Mouse (Mus musculus) cerebellum, adult 18-20 months (tissue): ENCODE data around the gene Aak1.

Experiments
- DNase-seq, 2 experiments: peaks; one replicate each; pipeline ENCODE4 v3.0.0; 2021

Aak1 gene

DNA sequence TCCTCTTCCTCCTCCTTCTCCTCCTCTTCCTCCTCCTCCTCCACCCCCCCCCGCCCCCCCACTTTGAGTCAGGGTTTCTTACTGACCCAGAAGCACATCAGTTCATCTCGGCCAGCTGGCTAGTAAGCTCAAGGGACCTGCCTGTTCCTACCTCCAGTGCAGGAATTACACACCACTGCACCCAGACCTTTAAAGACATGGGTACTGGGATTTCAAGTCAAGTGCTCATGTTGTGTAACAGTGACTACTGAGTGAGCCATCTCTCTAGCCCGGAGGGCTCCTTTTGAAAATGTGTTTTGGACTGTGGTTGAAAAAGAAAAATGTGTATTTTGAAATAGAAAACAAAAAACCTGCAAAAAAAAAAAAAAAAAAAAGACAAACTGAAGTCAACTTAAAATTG, 50.6 kb downstream of the Aak1 start:
- no peak for DNase-seq

DNA sequence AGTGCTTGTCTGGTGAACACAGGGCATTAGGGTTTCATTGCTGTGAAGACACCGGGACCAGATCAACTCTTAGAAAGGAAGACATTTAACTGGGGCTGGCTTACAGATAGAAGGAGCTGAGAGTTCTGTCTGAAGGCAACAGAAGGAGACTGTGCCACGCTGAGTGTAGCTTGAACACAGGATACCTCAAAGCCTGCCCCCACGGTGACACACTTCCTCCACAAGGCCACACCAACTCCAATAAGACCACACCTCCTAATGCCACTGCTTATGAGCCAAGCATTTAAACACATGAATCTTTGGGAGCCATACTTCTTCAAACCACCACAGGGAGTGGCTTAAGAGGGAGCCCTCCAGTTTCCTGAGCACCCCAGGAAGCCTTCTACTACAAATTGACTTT, 51.2 kb downstream of the Aak1 start:
- no peak for DNase-seq

DNA sequence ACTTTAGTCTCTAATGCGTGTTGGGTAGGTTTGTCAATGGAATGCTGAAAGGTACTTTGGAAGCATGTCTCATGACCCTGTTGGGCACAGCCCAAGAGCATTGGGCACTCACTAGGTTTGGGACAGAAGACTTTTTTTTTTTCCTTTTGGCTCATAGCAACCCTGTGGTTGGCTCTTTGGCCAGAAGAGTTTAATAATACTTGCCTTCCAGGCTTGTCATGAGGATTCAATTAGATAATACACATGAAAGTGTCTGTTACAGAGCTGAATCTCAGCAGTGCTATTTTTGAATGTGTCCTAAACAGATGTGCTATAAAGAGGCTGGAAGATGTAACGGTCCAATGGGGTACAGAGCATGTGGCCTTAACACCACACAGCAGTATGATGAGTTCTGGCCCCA, 56.2 kb downstream of the Aak1 start:
- no peak for DNase-seq

DNA sequence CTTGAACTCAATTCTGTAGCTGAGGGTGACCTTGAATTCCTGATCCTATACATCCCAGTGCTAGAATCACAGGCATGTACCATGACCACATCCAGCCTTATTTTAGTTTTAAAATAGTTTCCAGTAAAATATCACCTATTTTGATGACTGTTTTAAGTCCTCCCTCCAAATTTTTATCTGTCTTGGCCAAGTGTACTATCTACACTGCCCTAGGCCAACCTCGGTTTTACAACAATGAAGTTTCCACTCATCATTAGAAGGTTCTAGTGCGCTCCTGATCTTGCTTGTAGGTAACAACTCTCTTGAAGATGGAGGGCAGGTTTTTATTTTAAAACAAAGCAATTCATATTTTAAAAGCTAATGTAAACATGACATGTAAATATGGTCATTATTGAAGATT, 57.9 kb downstream of the Aak1 start:
- DNase-seq, result no peak

DNA sequence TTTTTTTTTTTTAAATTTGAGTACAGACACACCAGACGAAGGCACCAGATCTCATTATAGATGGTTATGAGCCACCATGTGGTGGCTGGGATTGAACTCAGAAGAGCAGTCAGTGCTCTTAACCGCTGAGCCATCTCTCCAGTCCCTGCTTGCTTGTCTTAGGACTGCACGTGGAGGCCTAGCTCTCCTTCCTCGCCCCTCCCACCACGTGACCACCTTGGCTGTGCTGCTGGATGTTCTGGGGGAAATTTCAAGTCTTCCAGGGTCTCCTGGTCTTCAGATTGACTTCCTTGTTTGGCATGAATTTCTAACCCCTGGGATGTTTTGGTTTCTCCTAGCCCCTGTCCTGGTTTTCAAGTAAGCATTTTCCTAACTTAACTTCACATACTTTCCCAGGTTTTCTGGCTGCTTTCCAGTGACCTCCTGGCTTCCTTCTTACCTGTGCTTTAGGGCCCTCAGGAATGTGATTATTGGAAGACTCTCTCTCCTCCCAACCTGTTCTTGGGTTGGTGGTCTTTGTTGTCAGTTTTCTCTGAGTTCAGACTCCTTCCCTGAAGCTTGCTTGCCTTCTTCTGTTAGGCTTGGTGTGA, 59.3 kb downstream of the Aak1 start:
- no peak for DNase-seq

DNA sequence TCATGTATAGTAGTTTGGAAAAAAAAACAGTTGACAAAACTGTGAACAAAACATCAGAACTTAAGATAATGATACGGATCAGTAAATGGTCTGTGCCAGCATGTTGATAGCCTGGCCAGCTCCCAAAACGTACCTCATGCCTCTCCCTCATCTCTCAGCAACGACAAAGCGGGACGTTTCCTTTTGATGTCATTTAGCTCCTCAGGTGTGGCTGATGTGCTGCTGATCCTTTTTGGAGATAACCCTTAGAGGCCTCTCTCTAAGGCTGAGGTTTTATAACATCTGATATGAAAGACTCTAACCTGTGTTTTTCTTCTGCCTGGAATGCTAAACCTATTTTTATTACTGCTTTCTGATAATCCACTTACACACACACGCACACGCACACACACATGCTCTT, 60.6 kb downstream of the Aak1 start:
- DNase-seq, result no peak

DNA sequence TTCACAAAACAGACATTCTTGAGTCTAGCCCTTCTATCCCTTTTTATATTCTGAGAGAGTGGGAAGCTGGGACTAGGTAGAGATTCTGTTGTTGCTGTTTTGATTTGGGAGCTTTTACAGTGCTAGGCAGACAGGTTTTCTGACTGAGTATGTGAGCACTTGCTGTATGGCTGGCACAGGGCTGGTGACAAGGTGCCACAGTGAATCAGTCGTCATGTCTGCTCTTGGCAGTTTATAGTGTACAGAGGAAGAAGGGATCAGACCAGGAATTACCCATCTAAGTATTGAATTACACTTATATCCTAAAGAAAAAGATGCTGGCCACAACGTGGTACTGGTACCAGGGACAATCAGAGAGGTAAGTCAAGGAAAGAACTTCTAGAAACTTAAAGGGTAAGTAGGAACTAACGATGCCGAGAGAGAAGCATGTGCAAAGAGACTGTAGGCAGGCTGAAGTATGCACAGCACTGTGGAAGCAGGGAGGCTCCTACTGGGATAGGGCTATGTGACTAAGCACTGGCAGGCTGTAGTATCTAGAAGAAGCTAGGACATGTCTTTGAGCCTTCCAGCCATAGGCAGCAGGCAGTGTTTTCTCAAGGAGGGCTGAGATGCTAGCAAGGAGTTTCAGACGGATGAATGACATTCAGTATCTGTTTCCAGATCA, 67.0 kb downstream of the Aak1 start:
- peak; percentile 31 to 32 for DNase-seq

DNA sequence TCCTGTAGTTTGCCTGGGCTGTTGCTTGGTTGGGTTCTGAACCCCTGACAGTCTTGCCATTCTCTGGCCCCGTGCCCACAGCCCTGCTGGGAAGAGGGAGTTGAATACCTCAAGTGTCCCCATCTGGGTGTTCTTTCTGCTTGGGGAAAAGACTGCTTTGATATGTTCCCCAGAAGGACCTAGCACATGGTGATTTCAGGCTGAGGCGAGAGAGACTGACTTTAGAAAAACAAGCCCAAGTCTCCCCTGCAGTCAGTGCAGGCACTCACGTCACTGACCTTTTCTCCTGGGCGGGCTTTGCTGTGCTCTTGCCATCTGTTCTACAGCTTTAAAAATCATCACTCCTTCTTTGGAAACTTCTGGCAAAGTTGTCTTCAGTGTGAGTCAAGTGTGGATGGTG, 67.9 kb downstream of the Aak1 start:
- DNase-seq, result peak; percentile 52 to 65

DNA sequence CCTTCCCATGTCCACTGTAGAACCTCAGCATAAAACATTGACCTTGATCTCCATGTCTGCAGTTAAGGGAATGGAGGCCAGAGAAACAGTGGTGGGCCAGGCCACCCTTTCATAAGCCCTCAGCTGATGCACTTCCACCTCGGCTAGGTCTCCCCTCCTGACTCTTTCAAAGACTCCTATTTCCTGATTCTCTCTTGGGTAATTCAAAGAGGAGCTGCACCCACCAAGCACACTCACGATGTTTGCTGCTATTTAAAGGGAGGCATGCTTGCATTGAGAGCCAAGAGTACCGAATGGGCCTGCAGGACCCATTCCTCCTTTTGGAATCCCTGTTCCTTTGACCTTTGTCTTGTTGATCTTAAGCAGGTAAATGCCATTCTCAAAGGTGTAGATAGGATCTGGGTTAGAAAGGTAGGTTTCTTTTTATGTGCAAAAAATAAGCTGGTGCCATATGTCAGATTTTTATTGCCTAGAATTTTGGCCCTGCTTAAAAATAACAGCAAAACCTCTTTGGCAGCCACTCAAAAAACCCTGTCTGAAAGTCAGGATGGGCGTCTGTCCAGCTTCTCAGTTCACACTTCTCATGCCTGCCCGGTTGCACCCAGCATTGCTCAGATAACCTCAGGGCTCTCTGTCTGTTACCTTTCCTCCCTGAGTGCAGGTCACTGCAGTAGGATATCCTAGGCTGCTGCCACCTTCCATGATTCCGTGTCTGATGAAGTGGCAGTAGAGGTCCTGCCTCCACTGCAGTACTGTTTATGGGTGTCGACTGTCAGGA, 68.9 kb downstream of the Aak1 start:
- DNase-seq, result peak; percentile 86 to 88

DNA sequence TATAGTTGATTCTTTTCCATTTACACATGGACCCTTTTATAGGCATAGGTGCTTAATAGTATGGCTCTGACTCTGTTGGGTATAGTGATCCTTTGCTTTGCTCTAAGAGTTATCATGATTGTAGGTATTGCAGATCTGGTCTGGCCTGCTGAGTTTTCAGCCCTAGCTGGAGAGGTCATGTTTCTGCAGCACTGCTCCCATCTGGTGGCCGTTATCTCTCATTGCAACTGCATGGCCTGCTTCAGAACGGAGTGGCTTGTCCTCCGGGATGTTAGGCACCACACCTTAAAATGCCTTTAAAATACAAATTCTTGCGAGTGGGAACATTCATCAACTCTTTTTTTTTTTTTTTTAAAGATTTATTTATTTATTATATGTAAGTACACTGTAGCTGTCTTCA, 72.6 kb downstream of the Aak1 start:
- DNase-seq, result peak; percentile 78 to 84

DNA sequence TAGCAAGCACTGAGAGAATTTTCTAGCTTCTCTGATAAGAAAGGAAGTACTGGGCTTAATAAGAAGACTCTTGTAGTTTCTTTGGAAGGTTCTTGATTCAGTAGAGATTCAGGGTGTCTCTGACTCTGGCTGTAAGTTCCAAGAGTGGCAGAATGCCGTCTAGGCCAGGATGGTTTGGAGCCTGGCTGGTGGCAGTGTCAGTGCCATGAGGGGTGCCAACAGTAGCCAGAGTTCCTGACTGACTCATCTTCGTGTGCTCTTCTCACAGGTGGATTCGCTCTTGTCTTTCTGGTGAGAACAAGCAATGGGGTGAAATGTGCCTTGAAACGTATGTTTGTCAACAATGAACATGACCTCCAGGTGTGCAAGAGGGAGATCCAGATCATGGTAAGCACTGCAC, 75.4 kb downstream of the Aak1 start:
- DNase-seq, result peak in 1 of 2 experiments; percentile 44

DNA sequence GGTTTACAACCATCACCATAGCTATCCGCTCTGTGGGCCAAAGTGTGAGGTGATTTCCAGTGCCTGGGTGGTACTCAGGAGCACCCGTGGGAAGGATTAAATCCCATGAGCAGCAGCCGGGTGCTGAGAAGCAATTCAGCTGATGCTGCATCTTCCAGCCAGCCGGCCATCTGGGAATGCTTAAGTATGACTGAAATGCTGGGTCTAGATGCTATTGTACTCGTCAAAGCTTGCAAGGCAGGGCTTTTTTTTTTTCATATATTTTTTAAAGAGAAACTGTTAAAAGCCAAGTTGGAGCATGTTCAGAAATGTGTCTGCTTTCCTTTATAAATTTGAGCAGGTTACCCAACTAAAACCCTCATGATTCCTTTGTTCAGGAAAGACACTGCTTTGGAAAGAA, 85.2 kb downstream of the Aak1 start:
- no peak for DNase-seq

DNA sequence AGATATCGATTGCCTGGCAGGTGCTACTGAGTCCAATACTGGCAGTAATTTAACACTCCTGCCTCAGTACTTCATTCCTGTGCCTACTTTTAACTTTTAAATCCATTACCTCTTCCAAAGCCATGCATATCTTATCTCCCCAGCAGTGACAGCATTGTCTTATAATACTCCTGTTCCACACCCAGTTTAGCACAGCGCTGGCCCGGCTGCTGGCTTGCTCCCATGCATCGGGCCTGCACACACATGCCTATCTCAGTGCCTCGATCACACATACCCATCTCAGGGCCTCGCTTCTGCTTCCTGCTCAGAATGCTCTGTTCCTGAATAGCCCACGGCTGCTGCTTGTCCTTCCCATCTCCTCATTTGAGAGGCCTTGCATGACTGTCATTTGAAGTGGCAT, 90.5 kb downstream of the Aak1 start:
- no peak for DNase-seq

DNA sequence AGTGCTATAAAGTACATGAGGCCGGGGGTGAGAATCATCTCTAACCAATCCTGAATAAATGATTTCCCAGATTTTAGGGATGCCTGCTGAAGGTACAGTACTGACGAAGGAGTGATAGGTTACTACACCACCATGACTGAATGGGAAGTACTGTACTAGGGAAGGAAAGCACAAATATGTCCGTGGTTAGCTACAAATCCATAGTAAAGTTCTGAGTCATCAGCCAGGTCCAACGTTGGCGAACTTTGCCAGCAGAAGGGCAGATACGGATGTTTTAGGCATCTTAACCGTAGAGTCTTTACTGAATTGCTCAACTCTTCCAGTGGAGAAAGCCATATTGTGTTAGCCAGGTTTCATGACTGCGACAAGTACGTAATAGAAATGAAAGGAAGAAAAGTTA, 91.6 kb downstream of the Aak1 start:
- no peak for DNase-seq

DNA sequence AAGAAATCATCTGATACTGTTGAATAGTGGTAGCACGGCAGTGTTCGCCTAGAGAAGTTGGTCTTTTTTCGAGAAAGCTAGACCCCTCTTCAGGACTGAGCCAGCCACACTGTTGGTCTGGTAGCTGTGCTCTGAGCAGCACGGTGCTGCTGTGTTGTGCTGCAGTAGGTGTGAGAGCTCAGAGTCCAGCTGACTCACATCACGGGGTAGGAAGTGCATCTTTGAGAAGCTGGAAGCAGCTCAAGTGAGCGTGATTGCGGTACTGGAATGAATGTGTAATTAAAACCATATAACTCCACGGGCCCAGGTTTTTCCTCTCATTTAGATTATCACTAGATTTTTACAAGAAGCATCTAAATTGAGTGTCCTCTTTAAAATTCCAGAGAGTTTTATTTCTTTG, 97.8 kb downstream of the Aak1 start:
- no peak for DNase-seq

DNA sequence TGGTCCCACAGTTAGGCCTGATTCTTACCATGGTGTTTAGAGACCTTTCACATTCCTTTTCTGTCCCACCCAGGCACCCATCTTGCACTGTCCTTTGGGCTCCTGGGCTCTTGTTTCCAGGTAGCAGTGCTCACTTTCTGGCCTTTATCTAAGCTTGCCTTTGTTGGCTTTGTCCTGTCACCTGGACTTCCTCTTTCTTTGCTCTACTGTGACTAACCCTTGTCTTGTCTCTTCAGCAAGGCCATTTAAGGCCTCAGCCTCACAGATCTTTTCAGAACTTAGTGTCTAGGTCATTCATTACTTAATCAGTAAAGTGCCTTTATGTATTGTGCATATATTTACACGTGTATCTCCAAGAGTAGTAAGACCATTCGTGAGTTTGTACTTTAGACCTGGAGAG, 99.4 kb downstream of the Aak1 start:
- no peak for DNase-seq

DNA sequence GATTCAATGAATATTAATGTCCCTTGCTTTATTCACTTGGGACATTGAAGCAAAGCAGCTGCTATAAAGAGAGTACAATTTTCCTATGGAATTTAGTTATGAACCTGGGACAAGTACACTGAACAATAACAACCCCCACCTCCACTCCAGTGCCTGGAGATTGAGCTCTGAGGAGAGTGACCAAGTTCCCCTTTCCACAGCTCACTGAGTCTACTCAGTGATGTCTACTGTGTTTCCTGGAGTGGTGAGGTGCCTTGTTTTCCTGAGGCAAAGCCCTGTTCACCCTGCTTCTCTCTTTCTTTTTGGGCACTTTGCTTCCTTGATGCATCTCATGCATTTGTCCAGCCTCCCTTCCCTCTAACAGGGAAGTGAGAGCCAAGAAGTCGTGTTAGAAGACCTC, 100.8 kb downstream of the Aak1 start:
- no peak for DNase-seq

DNA sequence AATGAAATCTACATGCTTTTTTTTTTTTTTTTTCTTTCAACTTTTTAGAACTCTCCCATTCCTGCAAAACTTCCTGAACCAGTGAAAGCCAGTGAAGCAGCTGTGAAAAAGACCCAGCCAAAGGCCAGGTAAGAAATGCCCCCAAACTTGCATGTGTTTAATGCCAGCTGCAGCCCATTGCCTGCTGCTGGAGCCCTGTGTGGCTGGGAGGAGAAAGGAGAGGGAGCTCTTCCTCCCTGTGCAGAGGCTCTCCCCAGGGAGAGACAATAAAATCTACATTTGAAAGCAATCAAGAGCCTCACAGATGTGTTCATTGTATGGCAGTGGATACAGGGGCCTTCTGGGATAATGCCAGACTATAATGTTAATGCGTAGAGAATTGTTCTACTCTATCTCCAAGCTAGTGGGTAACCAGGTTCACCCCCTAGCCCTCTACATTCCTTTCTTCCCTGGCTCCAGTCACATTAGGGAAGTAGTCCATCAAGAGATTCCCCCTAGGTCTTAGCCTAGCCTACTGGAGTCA, 101.5 kb downstream of the Aak1 start:
- DNase-seq, result no peak

DNA sequence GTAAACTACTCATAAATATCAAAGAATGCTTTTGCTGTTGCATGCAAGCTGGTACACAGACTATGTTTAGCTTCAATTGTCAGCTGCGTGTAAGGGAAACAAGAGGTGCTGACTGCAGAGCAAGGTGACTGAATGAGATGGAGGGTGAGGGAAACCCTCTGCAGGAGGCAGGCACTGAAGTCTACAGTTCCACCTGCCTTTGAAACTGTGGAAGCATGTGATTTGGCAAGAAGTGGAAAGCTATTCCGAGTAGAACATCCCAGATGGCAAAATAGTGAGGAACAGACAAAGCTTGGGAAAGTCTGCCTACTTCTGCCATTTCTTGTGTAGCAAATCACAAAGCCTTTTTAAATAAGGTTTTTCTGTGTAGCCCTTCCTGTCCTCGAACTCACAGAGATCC, 106.4 kb downstream of the Aak1 start:
- DNase-seq, result peak; percentile 46 to 53

DNA sequence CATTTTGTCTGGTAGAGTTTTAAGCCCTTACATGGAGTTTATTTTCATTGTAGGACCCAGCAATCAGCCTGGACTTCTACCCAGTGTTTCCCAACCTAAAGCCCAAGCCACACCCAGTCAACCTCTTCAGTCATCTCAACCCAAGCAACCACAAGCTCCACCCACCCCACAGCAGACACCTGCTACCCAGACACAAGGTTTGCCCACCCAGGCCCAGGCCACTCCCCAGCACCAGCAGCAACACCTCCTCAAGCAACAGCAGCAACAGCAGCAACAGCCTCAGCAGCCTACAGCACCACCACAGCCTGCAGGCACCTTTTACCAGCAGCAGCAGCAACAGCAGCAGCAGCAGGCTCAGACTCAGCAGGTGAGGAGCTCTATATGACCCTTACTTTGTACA, 106.9 kb downstream of the Aak1 start:
- peak in 1 of 2 experiments; percentile 16 for DNase-seq

DNA sequence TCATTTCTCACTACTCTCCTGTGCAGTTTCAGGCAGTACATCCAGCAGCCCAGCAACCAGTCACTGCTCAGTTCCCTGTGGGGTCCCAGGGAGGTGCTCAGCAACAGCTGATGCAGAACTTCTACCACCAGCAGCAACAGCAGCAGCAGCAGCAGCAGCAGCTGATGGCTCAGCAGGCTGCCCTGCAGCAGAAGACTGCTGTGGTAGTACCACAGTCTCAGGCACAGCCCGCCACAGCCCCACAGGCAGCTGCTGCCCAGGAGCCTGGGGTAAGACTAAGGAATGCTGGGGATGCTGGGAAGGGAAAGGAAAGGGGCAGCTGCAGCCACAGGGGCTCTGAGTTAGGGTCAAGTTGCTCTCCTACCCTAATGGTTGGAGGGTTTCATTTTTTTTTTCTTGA, 109.7 kb downstream of the Aak1 start:
- no peak for DNase-seq

DNA sequence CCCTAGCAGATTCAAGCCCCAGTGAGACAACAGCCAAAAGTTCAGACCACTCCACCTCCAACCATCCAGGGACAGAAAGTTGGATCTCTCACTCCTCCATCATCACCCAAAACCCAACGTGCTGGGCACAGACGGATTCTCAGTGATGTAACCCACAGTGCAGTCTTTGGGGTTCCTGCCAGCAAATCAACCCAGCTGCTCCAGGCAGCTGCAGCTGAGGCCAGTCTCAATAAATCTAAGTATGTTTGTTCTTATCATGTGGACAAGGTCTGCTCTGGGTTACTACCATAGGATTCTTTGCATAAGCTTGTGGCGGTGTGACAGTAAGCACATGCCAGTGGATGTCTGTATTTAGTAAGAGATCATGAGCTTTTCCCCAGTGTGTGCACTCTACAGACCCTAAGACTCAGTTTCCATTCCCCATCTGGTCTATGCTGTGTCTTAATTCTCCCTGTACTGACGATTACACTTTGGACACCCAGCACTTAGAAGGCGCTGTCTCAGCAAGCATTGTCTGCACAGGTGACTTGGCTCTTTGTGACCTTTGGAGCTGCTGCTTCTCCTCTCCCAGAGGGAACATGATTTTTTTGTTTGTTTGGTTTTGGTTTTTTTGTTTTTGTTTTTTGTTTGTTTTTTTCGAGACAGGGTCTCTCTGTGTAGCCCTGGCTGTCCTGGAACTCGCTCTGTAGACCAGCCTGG, 114.8 kb downstream of the Aak1 start:
- no peak for DNase-seq

DNA sequence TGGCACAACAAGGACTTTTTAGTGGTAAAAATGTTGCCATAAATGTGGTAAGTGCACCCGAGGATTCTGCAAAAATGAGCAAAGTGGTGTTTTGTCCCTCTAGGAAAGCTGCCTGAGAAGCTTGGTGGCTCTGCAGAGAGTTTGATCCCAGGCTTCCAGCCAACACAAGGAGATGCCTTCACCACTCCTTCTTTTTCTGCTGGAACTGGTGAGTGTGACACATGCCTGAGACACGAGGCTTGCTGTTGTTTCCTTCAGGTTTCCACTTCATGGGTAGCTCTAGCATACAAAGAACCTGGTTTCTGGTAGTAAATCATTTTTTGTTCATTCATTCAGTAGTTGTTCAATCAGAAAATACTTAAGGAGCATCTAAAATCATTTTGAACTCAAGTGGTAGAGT, 117.8 kb downstream of the Aak1 start:
- DNase-seq, result no peak

DNA sequence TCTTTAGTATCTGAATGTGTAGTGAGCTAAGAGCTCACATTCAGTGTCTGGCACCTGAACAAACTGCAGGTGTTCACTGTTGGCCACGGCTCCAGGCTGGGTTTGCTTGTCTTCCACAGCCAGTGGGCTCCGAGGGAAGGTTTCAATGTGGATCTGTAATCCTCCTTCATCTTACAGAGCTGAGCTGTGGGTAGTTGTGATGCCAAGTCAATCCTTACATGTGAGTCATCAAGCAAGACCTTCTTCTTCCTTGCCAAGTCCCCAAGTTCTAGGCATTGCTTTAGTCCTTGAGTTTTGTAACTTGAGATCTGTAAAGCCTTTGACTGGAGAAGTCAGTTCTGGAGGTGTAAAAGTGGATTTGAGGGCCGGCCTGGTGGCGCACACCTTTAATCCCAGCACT, 124.6 kb downstream of the Aak1 start:
- no peak for DNase-seq
